Mouse (Mus musculus) megakaryocyte, embryonic 14.5 days (primary cell): ENCODE measurements around the gene Camp.

Experiments
- FLI1 ChIP-seq: IDR thresholded peaks from 2 replicates; pipeline ENCODE4 v1.6.1; 2012; ENCODE audit warnings: low read length, inconsistent platforms, mixed read lengths
- GATA1 ChIP-seq: IDR thresholded peaks from 3 replicates; pipeline ENCODE4 v1.6.1; 2012; ENCODE audit warnings: mixed read lengths, low read length, inconsistent platforms, borderline replicate concordance

DNA sequence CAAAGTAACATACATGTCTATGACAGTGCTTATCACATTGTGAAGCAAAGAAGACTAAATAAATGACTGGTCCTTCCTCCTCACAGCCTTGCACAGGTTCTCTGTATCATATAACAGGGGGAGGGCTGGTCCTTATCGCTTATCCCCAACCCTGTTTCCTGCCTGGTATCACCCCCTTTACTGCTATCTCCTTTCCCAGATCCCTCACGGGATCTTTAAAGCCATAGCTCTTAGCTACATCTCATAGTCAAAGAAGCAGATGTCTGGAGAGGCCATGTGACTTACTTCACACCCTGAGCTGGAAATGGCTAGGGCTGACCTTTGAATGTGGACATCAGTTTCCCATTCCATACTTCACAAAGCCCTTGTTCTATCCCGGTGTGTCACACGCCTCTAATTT lies 23.7 kb downstream of the Camp start:
- TF ChIP-seq GATA1 (no peak), FLI1 (no peak)
